Mouse (Mus musculus) ES-E14 (cell line): Measurements from ENCODE around the gene Erich2. TPM values are rescaled to one million over a fixed set of nuclear protein-coding genes. Genes with fewer than 3 reads are reported as not detected.

Source experiments
- DNase-seq: peaks from one replicate; pipeline ENCODE4 v3.0.0-alpha.2; 2013; ENCODE audit warnings: low read depth, low spot score
- H3K27ac ChIP-seq: 2 replicates; pipeline ENCODE4 v1.5.1; 2012; ENCODE audit warnings: low read depth, mild to moderate bottlenecking, low read length, moderate library complexity, mixed read lengths; ENCODE audit not compliant: poor library complexity, insufficient read depth, severe bottlenecking
- H3K36me3 ChIP-seq: 2 replicates; pipeline ENCODE4 v1.6.1; 2012; ENCODE audit warnings: mild to moderate bottlenecking, low read length, moderate library complexity, mixed read lengths; ENCODE audit not compliant: control insufficient read depth, poor library complexity, insufficient read depth, severe bottlenecking
- H3K4me1 ChIP-seq, 2 experiments: fragments of 150-350 bp in 1 of 2; sonication (generic) in 1 of 2; 2 replicates each; pipeline ENCODE4 v1.6.1; 2012; ENCODE audit warnings: low read length in 2 of 2, mild to moderate bottlenecking in 1 of 2, mixed read lengths in 1 of 2; ENCODE audit not compliant: control insufficient read depth in 2 of 2, insufficient read depth in 2 of 2, poor library complexity in 1 of 2
- H3K4me3 ChIP-seq, 2 experiments: fragments of 150-350 bp in 1 of 2; sonication (generic) in 1 of 2; 2 replicates each; pipeline ENCODE4 v1.5.1; 2012; ENCODE audit warnings: low read length in 2 of 2, low read depth in 1 of 2, mild to moderate bottlenecking in 1 of 2, mixed read lengths in 1 of 2; ENCODE audit not compliant: insufficient read depth in 1 of 2, poor library complexity in 1 of 2, severe bottlenecking in 1 of 2
- H3K9ac ChIP-seq: 2 replicates; pipeline ENCODE4 v1.6.1; 2012; ENCODE audit warnings: low read depth, mild to moderate bottlenecking, low read length, mixed read lengths; ENCODE audit not compliant: poor library complexity, insufficient read depth, severe bottlenecking
- H3K9me3 ChIP-seq: fragments of 150-350 bp; sonication (generic); 2 replicates; pipeline ENCODE4 v1.6.1; 2012; ENCODE audit warnings: low read depth, mild to moderate bottlenecking, low read length; ENCODE audit not compliant: control insufficient read depth, insufficient read depth
- CHD2 ChIP-seq: IDR thresholded peaks from 2 replicates; pipeline ENCODE4 v1.6.1; 2014; ENCODE audit warnings: mild to moderate bottlenecking, low read depth, low read length, inconsistent platforms
- HCFC1 ChIP-seq: IDR thresholded peaks from 2 replicates; pipeline ENCODE4 v1.6.1; 2012; ENCODE audit warnings: low read length, inconsistent platforms, borderline replicate concordance; ENCODE audit not compliant: insufficient read depth
- MAFK ChIP-seq: IDR thresholded peaks from 2 replicates; pipeline ENCODE4 v1.6.1; 2014; ENCODE audit warnings: mild to moderate bottlenecking, low read depth, low read length, inconsistent platforms; ENCODE audit not compliant: insufficient read depth
- ZC3H11A ChIP-seq: IDR thresholded peaks from 2 replicates; pipeline ENCODE4 v1.6.1; 2012; ENCODE audit warnings: low read depth, mild to moderate bottlenecking, inconsistent platforms, low read length, borderline replicate concordance
- ZNF384 ChIP-seq: IDR thresholded peaks from 2 replicates; pipeline ENCODE4 v1.6.1; 2012; ENCODE audit warnings: low read depth, low read length, inconsistent platforms
- in situ Hi-C, 2 experiments: fragments of 600-800 bp; cut with MboI; formaldehyde crosslinking; loops; one replicate each; pipeline ENCODE4 v1.15.1; 2025; ENCODE audit warnings: low sequenced_read_pairs in 2 of 2, inconsistent platforms in 1 of 2; ENCODE audit not compliant: unreplicated experiment in 2 of 2
- total RNA-seq: library from RNA; depleted of rRNA; stranded (reverse); fragments of 300-350 nt; gene quantifications from 2 replicates; pipeline ENCODE4 v1.2.3, GENCODE M21; 2012

Erich2 gene
- total RNA-seq, 1 experiment: not detected

GRCm38 (mm10) chr2:70559520-70559919 lies 50.9 kb downstream of the Erich2 start:
- DNase-seq: peak; percentile 91
- TF ChIP-seq ZNF384 (no peak), HCFC1 (0 out of 2 replicates have a peak, but pooled peaks have one; percentile 43), CHD2 (0 out of 2 replicates have a peak, but pooled peaks have one; percentile 39), ZC3H11A (no peak; the same call in 1 of the 2 replicates), MAFK (no peak)
- in situ Hi-C loops: loop anchor here in 1 of 2 experiments (25.0 kb wide), 1 partner anchor 422 kb away; no protein-coding TSS in a partner anchor
- H3K4me3 ChIP-seq: peak overlapping the region in 1 of 2 experiments; percentile 21; a peak in 2 of 4 replicates
- H3K27ac ChIP-seq: no peak overlapping the region
- no peaks in the 10 kb centered on the region for H3K9me3 ChIP-seq
- H3K36me3 ChIP-seq: no peaks in the 10 kb centered on the region
- peaks cover 2 to 5% of the 10 kb centered on the region in 2 experiments for H3K4me1 ChIP-seq
- H3K9ac ChIP-seq: no peak overlapping the region

GRCm38 (mm10) chr2:70561077-70561795 lies 52.6 kb downstream of the Erich2 start:
- H3K4me1 ChIP-seq: peaks cover 5 to 10% of the 10 kb centered on the region in 2 experiments
- in situ Hi-C loops: loop anchor here (5.0 to 25.0 kb wide), 6 partner anchors 86 to 984 kb away; partner anchors contain the start of genes Dlx2 (in 2 of the 2), Lrp2 (in 1 of the 2) and Sp5 (in 1 of the 2)

GRCm38 (mm10) chr2:70562011-70562491 lies 53.4 kb downstream of the Erich2 start:
- Histone ChIP-seq H3K27ac (no peak overlapping the region), H3K9ac (peak overlapping the region; percentile 59), H3K36me3 (no peaks in the 10 kb centered on the region), H3K9me3 (no peaks in the 10 kb centered on the region), H3K4me1 (peaks cover 5 to 8% of the 10 kb centered on the region in 2 experiments), H3K4me3 (peak overlapping the region; percentile 52 to 55)
- DNase-seq: no peak
- TF ChIP-seq ZC3H11A: no peak
- TF ChIP-seq HCFC1: no peak
- no peak for TF ChIP-seq CHD2
- no peak for TF ChIP-seq ZNF384
- no peak for TF ChIP-seq MAFK
- in situ Hi-C loops: loop anchor here (5.0 to 25.0 kb wide), 6 partner anchors 87 to 983 kb away; partner anchors contain the start of genes Dlx2 (in 2 of the 2), Lrp2 (in 1 of the 2) and Sp5 (in 1 of the 2)

More at GRCm38 (mm10) chr2:70561077-70561795, 52.6 kb downstream of the Erich2 start:
- Histone ChIP-seq H3K9ac (no peak overlapping the region), H3K36me3 (no peaks in the 10 kb centered on the region), H3K27ac (no peak overlapping the region), H3K9me3 (no peaks in the 10 kb centered on the region), H3K4me3 (peak overlapping the region; percentile 6 to 55; a peak in 2 of 4 replicates)
- no peak for DNase-seq
- peak; percentile 88 for TF ChIP-seq ZC3H11A
- TF ChIP-seq CHD2: no peak

DNA sequence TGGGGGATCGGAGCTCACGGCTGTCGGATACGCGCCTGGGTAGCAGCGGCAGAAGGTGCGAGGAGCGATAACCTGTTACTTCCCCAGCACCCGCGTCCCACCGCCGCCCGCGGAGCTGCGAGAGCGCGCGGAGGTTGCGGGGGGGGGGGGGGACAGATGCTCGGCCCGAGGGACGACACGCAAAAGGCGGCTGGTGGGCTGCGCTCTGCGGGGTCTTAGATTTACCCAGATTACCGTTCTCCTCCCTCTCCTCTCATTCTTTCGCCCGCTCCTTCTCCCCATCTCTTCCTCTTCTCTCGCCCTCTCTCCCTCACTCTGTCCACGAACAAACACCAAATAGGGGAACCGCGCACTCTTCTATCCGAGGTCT lies 54.0 kb downstream of the Erich2 start:
- in situ Hi-C loops: loop anchor here (5.0 to 25.0 kb wide), 6 partner anchors 88 to 982 kb away; partner anchors contain the start of genes Dlx2 (in 2 of the 2), Lrp2 (in 1 of the 2) and Sp5 (in 1 of the 2)
- H3K36me3 ChIP-seq: no peaks in the 10 kb centered on the region
- H3K27ac ChIP-seq: no peak overlapping the region
- H3K9ac ChIP-seq: peak overlapping the region; percentile 59
- no peak for DNase-seq
- TF ChIP-seq CHD2 (no peak), MAFK (no peak), ZC3H11A (no peak), ZNF384 (no peak), HCFC1 (no peak)
- H3K9me3 ChIP-seq: no peaks in the 10 kb centered on the region
- peak overlapping the region; percentile 52 to 55 for H3K4me3 ChIP-seq
- peaks cover 5 to 9% of the 10 kb centered on the region in 2 experiments for H3K4me1 ChIP-seq
